Mouse (Mus musculus): ENCODE measurements at regions not wholly inside any gene's neighbourhood (a gene's known extent, or its start where the extent isn't known, plus 50 kb on each side); places are given as distances from the start of the nearest gene placed in this dataset.

DNA sequence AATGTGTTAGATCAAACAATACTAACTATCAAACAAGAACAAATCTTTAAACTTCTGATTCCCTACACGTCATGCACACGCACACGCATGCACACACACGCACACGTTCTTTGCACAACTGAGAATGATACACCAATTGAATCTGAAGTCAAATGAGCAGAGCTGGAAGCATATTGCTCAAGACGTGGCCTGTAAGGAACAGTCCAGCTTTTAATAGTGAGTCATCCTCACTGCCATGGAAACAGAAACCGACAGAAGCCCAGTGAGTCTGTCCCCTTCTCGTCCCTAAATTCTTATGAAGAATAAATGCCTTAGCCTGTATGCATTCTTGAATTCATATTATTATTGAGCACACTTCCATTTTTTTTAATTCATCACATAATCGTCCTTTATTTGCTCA lies 75.7 kb upstream of the Magi3 start:
- no peak for TF ChIP-seq CTCF (IDR thresholded peaks at IDR 0.05; ENCODE audit: low read depth)
- no peak for TF ChIP-seq EP300 (IDR thresholded peaks at IDR 0.05; ENCODE audit: low read depth)

All from heart, postnatal 0 days (tissue).